Mouse (Mus musculus) CH12F3 (cell line): ENCODE measurements at regions not wholly inside any gene's neighbourhood (a gene's known extent, or its start where the extent isn't known, plus 50 kb on each side); places are given as distances from the start of the nearest gene placed in this dataset.

Experiments
- in situ Hi-C: fragments of 300-500 bp; cut with MboI; formaldehyde crosslinking; loops from 2 replicates; pipeline ENCODE4 v1.14.3; 2020; ENCODE audit warnings: low sequenced_read_pairs

GRCm38 (mm10) chr6:51301831-51302230 is 130.6 kb upstream of the Nfe2l3 start:
- in situ Hi-C loops, result no loop called here

GRCm38 (mm10) chr6:51302240-51302639 is 130.2 kb upstream of the Nfe2l3 start:
- in situ Hi-C loops, result no loop called here

- in situ Hi-C loops, result no loop called here
These were observed 114.1 kb upstream of the Nfe2l3 start for GRCm38 (mm10) chr6:51318341-51318740.

GRCm38 (mm10) chr6:51320019-51320418 is 112.5 kb upstream of the Nfe2l3 start:
- in situ Hi-C loops, result no loop called here

- in situ Hi-C loops, result no loop called here
These were observed 111.6 kb upstream of the Nfe2l3 start for GRCm38 (mm10) chr6:51320676-51321419.

- in situ Hi-C loops, result no loop called here
These were observed 106.2 kb upstream of the Nfe2l3 start for GRCm38 (mm10) chr6:51326103-51326829.

GRCm38 (mm10) chr6:51329070-51329995 is 103.1 kb upstream of the Nfe2l3 start:
- in situ Hi-C loops, result no loop called here

- in situ Hi-C loops, result no loop called here
These were observed 102.3 kb upstream of the Nfe2l3 start for GRCm38 (mm10) chr6:51330069-51330706.

- in situ Hi-C loops, result no loop called here
These were observed 99.6 kb upstream of the Nfe2l3 start for GRCm38 (mm10) chr6:51332841-51333240.

- in situ Hi-C loops, result no loop called here
These were observed 98.6 kb upstream of the Nfe2l3 start for GRCm38 (mm10) chr6:51333722-51334360.

GRCm38 (mm10) chr6:51335314-51335713 is 97.2 kb upstream of the Nfe2l3 start:
- in situ Hi-C loops, result no loop called here

GRCm38 (mm10) chr6:51339301-51339700 is 93.2 kb upstream of the Nfe2l3 start:
- in situ Hi-C loops, result no loop called here

- in situ Hi-C loops, result no loop called here
These were observed 84.7 kb upstream of the Nfe2l3 start for GRCm38 (mm10) chr6:51347721-51348120.

GRCm38 (mm10) chr6:51349771-51350170 is 82.7 kb upstream of the Nfe2l3 start:
- in situ Hi-C loops, result no loop called here

- in situ Hi-C loops, result no loop called here
These were observed 77.4 kb upstream of the Nfe2l3 start for GRCm38 (mm10) chr6:51355041-51355440.

- in situ Hi-C loops, result no loop called here
These were observed 70.8 kb upstream of the Nfe2l3 start for GRCm38 (mm10) chr6:51361611-51362180.

GRCm38 (mm10) chr6:51362475-51363226 is 69.8 kb upstream of the Nfe2l3 start:
- in situ Hi-C loops, result no loop called here

GRCm38 (mm10) chr6:51364776-51365175 is 67.7 kb upstream of the Nfe2l3 start:
- in situ Hi-C loops, result no loop called here

- in situ Hi-C loops, result loop anchor here (10.0 kb wide), 1 partner anchor 215 kb away; no protein-coding TSS in a partner anchor
These were observed 62.7 kb upstream of the Nfe2l3 start for GRCm38 (mm10) chr6:51369771-51370170.
